Mouse (Mus musculus) heart, postnatal 4 days (tissue): ENCODE results near the gene Emc10. TPM values are rescaled to one million over a fixed set of nuclear protein-coding genes. Genes with fewer than 3 reads are reported as not detected.

Experiments
- DNase-seq: peaks from one replicate; pipeline ENCODE4 v3.0.0; 2021
- total RNA-seq, 2 experiments: library from RNA; stranded (reverse); gene quantifications; 2 replicates each; pipeline ENCODE4 v1.2.3; 2021

Emc10 gene
- total RNA-seq, 2 experiments from 2014 or later: 91.4 to 93.4 TPM

- DNase-seq: peak; percentile 86
Measured at GRCm38 (mm10) chr7:44484841-44485571, 11.3 kb downstream of the Emc10 start.

DNA sequence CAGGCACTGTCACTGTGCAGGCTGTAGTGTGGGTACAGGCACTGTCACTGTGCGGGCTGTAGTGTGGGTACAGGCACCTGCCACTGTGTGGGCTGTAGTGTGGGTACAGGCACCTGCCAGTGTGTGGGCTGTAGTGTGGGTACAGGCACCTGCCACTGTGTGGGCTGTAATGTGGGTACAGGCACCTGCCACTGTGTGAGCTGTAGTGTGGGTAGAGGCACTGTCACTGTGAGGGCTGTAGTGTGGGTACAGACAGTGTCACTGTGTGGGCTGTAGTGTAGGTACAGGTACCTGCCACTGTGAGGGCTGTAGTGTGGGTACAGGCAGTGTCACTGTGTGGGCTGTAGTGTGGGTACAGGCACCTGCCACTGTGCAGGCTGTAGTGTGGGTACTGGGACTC is 12.2 kb downstream of the Emc10 start:
- no peak for DNase-seq

GRCm38 (mm10) chr7:44482836-44483435 is 13.4 kb downstream of the Emc10 start:
- DNase-seq: no peak

GRCm38 (mm10) chr7:44475046-44475614 is 21.2 kb downstream of the Emc10 start:
- no peak for DNase-seq

DNA sequence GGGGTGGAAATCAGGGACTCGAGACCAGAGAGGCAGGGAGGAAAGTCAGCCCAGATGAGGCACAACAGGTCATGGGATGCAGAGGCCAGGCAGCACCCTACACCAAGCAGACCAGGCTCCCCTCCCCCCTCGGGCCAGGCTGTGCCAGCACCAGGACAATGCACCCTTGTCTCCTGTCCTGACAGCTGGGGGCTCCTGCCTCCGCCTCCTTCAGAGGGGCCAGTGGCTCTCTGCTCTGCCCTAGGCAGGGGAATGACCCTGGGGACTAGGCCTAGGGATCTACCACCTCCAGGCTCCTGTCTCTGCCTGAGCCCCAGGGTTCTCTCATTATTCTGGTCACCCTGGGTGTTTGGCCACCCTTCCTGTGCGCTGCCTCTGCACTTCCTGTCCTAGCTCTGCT is 21.9 kb downstream of the Emc10 start:
- DNase-seq: peak; percentile 88

DNA sequence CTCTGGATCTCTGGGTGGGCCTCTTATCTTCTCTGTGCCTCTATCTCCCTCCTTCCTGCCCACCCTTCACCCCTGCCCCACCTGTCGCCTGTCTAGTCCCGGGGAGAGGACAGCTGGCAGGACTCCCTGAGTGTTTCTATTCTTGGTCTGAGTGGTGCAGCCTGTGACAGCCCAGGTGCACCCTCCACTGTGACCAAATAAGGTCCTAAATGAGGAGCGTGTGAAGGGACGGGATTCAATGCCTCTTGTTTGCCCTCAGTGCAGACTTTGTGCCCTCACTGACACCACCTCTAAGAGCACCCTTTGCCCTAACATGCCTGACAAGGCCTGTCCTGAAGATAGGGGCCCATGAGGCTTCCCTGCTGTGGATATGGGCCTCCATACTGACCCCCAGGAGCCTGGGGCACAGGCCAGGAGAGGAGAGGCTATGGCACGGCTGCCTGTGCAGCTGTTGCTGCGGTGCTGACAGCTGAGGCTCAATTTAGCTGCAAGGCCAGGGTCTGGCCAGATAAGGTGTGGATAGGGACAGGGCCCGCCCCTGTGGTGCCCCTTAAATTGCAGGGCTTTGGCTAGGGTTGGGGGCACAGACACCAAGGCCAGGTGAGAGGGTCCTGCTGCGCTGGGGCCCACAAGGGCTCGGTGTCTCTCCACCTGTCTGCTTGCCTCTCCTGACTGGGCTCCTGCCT is 23.2 kb downstream of the Emc10 start:
- DNase-seq: peak; percentile 84

DNA sequence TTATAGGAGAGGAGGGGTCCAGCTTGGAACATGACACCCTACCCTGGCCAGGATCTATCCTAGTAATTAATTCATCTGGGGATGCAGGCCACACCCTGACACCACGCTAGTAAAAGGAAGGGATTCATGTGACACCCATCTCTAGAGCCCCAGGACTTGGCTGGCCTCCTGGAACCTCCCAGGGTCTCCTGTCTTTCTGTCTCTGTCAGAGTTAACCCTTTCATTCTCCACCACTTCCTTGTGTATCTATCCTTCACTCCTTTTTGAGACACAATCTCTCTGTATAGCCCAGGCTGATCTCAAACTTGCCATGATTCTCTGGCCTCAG is 23.8 kb downstream of the Emc10 start:
- DNase-seq: no peak

- DNase-seq: peak; percentile 80
Measured at GRCm38 (mm10) chr7:44471880-44472557, 24.3 kb downstream of the Emc10 start.

DNA sequence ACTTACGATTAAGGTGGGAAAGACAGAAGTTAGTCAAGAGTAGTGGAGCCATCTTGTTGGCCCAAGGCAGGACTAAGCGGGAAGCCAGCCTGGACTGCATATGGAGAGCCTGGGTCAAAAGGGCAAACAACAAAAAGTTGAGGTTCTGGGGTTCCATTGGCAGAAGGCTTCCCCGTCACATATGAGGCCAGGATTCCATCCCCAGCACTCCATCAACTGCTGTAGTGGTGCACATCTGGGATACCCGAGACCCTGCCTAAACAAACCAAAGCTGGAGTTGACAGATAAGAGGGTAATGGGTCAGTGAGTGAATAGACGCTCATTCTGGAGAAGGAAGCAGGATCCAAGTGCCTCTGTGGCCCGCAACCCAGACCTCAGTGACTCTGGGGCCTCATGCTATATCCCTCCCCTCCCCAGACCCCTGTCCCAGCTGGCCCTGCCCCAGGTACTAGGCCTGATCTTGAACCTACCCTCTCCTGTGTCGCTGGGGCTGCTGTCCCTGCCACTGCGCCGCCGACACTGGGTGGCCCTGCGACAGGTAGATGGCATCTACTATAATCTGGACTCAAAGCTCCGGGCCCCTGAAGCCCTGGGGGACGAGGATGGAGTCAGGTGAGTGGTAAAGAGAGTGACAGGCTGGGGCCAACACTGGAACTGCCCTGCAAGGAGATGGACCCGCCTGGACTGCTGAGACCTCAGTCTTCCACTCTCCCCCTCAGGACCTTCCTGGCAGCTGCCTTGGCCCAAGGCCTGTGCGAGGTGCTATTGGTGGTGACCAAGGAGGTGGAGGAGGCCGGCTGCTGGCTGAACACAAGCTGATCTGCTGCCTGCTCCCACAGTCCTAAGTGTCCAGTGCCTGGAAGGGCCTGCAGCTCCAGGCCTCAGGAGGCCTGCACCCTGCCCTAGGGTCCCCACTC is 25.4 kb downstream of the Emc10 start:
- DNase-seq: peak; percentile 37

- no peak for DNase-seq
Measured at GRCm38 (mm10) chr7:44469677-44470675, 26.4 kb downstream of the Emc10 start.

DNA sequence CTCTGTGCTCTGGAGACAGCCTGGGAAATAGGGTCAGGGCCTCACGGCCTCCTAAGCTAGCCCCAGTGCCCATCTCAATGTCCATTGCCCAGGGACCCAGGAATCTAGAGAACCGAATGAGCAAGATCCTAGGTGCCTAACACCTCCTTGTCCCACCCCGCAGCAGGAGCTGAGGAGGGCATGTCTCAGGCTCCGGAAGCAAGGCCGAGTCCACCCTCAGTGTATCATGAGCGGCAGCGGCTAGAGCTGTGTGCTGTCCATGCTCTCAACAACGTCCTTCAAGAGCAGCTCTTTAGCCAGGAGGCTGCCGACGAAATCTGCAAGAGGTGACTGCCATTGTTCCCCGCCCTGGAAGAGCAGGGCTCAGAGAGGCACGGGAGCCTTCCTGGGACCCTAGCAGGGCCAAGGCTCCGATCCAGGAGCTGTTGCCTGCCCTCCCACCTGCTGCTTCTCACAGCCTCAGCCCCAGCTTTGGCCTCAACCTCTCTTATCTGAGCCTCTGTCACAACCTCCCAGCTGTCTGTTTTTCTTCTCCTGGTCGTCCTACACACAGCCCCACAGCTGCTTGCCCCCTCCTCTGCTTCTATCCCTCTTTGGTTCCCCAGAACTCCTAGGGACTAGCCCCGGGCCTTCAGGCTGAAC is 27.6 kb downstream of the Emc10 start:
- DNase-seq: no peak

DNA sequence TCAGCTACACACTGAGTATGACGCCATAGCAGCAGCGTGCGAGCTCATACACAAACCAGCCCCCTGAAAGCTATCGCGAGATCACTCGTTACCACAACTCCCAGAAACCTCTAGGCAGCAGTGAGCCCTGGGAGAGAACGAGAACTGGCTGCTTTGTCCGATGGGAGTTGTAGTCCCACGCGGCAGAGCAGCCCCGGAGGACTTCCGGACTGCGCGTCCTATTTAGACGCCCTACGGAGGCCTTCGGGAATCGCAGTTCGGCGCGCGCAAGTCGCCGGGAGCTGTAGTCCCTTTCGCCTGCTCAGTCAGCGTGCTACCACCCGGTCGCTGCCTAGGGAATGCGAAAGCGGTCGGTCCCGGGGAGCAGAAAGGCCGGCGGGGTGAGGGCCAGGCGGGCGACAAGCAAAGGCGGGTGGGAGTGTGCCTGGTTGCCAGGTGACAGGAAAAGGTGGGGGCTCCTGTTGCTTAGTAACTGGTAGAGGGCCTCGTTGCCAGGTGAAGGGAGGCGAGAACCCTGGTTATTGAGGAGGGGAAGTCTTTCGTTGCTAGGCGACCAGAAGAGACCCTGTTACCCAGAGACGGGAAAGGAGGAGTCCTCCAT is 28.4 kb downstream of the Emc10 start, which contains the start of gene Josd2:
TSS of gene Josd2 (plus strand) at position 170 of the 601 bp plus-strand sequence.
- DNase-seq: peak; percentile 93

GRCm38 (mm10) chr7:44466888-44467311 is 29.4 kb downstream of the Emc10 start:
- no peak for DNase-seq

DNA sequence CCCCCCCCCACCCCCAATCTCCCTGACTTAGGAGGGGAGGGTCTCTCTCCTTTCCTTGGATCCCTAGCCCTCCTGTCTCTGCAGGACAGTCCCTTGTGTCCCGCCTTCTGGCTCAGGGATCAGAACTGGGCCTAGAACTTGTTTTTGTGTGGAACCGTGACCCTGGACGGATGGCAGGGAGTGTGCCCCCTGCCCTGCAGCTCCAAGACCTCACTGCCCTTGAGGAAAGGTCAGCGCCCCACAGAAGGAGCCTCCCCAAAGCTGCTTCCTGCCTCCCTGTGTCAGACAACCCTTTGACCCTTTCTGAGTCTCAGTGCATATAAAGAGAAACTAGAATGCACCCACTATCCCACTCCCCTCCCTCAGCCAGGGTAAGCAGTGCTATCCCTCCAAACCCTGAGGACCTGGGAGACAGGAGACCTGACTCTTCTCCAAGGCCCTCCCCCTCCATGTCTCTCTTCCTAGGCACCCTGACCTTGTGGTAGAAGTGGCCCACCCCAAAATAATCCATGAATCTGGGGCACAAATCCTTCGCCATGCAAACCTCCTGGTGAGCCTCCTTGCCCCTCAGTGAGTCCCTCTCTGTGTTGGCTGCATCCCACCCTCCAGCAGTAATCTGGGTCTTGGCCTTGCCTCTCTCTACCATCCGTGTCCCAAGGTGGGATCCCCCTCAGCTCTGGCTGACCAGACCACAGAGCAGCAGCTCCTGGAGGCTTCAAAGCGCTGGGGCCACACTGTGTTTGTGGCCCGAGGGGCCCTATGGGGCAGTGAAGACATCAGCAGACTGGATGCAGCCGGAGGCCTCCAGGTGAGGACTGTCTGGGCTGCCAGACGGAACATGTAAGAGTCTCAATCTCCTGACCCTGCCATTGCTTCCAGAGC is 30.1 kb downstream of the Emc10 start:
- no peak for DNase-seq

- no peak for DNase-seq
Measured at GRCm38 (mm10) chr7:44465111-44465510, 31.2 kb downstream of the Emc10 start, which contains the start of gene Aspdh. TSS of gene Aspdh (plus strand) at chr7:44465391.

GRCm38 (mm10) chr7:44464511-44464910 is 31.8 kb downstream of the Emc10 start:
- no peak for DNase-seq

- no peak for DNase-seq
Measured at GRCm38 (mm10) chr7:44463556-44464225, 32.6 kb downstream of the Emc10 start.

DNA sequence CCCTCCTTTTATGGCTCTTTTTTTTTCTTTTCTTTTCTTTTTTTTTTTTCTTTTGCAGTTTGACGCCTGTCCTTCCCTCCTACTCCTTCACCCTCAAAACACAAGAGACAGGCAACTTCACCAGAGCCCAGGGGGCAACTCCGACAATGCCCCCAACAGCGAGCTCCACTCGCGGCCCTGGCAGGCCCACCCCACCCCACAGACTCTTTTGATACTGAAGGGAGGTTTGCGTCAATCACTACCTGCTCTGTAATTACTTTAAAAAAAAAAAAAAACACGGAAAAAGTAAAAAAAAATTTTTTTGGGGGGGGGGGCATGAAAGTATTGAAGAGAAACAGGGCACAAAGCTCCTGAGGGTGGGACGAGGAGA is 33.3 kb downstream of the Emc10 start:
- DNase-seq: no peak
